Mouse (Mus musculus): ENCODE results near the gene Ppargc1a.

The Ppargc1a gene

DNA sequence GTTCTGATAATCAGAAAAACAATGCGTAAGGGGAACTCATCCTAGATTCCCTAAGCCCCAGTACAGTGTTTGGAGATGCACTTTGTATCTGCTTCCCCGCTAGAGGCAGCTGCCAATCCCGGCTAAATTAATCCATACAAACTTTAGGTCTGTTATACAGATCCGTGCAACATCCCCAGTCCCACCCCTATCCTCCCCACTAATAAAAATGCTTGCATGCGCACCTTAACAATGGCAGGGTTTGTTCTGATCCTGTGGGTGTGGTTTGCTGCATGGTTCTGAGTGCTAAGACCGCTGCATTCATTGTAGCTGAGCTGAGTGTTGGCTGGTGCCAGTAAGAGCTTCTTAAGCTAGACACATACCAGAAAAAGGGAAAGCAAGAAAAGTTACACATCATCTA is 72.1 kb downstream of the Ppargc1a start:
- no peak for DNase-seq

DNA sequence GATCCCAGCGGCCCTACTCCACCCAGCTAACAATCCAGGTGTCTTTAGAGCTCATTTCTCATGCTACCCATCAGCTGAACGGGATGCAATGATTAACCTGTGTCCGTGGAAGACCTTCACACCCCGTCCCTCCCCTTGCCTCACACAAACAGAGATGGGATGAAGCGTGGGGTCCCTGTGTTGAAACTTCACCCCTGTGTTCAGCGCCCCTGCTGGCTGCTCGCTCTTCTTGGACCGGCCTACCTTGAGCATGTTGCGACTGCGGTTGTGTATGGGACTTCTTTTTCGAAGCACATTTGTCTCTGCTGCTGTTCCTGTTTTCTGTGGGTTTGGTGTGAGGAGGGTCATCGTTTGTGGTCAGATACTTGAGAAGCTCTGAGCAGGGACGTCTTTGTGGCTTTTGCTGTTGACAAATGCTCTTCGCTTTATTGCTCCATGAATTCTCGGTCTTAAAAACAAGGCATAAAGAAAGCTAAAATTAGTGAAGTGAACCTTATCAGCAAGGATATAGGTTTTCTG is 73.1 kb downstream of the Ppargc1a start:
- no peak for DNase-seq

DNA sequence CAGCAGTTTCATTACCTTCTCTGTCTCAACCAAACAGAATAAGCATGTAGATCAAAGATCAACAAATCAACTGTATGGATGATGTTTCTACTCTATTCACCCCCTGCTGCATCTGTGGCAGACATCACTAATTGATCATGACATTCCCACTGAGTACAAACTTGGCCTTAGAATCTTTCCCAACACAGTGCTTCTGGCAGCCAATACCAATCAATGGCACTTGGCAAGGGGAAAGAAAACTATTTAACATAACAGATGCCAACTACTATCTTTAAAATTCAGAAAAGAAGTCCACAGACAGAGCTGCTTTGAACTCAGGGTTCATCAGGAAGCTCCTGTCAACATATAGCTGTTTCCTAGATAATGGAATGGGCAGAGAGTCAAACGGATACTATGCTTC is 83.8 kb downstream of the Ppargc1a start:
- DNase-seq, result no peak

DNA sequence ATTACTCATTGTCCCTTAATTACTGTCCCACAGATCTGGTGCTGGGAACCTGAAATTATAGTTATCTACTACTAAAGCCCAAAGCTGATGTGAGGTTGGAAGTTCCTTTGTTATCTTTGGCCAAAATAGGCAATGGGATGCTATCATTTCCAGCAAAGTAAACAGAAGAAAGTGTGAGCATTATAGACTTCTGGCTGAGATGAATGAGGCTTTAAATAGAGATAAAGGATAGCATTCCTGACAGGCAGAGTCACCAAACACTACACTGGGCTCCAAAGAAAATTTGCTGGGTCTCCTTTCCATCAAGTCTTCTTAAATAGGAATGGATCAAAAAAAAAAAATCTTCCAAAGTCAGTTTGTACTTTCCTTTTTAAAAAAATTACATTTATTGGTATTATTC is 87.7 kb downstream of the Ppargc1a start:
- no peak for DNase-seq

DNA sequence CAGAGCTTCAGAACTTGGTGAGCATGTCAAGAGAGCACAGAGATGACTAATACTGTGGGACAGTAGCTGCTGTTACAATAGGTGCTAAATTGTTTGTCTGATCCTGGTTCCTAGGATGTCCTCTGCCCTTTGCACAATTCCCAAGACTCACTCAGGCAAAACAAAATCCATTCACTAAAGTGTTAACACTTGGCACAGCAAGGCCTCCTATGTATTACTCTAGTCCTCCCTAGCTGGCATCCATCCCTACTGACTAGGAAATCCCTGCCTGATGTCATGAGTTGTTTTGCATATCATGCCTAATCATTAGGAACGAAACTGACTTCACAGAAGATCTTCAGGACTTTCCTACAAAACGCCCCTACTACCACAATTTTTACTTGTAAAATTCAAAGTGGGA is 88.1 kb downstream of the Ppargc1a start:
- DNase-seq, result no peak

DNA sequence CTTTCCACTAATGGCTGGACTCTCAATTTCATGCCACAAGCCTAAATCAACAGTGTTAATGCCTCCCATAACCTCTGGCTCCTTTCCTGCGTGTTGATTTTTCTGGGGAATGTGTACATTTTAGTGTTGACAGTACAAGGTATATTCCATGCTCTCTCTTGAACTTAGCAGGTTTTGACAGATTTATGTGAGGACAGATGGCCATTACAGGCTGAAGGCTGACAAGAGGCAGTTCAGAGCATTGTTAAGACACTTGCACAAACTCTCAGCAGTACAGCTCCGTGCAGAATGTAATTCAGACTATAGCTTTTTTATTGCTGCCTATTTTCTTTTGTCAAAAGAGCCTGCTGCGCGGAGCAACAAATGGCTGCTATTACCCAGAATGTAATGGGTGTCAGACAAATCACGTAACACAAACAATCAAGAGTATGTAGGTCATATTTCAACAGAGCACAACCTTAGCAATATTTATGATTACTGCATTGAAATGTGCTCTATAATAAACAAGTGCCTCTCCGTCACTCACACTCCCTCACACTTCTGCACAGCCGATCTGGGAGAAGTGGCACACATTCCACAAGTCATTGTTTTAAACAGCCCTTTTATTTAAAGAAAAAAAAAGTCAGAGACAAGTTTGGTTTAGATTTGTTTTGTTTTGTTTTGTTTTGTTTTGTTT is 89.1 kb downstream of the Ppargc1a start:
- DNase-seq, result no peak

DNA sequence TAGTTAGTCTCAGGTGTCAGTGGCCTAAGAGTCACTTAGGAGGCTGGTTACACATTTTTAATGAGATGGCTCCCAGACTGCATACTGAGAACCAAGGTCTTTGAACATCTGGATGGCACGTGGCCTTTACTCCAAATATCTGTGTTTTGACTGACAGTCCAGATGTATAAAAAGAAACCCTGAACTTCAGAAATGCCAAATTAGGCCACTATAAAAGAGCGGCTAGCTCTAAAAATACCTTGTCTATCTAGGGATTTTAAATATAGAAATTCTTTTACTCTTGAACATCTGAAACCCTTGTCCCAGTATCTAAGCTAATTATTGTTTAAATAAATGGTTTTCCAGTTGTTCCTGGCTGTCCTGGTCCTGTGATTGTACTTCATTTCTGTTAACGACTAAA is 90.4 kb downstream of the Ppargc1a start:
- DNase-seq, result no peak

DNA sequence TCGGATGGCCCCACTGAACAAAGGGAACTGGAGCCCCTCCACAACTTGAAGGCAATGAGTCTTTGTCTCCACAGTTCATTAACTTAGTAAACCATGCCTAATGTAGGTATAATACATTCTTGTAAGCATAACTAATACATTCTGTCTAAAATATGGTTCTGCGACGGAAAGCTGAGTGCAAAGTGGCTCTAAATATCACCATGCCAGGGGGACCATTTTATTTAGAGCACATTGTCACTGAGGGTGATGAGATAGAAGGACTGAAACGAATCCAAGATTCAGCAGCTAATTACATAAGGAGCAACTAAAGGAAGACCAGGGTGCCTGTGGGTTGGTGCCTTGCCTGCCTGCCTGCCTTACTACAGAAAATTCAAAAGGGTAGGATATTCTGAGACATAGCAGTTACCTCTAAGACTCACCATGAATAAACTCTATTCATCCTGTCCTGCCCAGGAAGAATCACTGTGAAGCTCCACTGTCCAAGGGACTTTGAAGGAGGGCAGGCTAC is 92.4 kb downstream of the Ppargc1a start:
- no peak for DNase-seq

DNA sequence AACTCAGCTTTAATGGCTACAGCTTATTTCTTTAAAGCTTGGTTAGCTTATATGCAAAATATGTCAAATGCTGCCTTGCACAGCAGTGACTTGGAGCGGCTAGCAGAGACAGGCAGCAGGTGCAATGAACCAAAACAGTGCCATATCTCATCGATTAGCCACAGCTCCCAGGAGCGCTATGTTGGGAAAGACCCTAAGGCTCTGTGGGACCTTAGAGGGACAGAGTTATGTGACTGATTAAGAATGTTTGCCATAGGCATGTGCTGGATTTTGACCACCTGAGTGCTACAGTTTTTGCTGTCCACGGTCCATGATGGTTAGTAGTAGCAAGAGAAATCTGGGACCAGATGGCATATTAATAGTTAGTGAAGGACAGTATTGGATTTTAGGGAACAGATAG is 95.9 kb downstream of the Ppargc1a start:
- DNase-seq, result no peak

DNA sequence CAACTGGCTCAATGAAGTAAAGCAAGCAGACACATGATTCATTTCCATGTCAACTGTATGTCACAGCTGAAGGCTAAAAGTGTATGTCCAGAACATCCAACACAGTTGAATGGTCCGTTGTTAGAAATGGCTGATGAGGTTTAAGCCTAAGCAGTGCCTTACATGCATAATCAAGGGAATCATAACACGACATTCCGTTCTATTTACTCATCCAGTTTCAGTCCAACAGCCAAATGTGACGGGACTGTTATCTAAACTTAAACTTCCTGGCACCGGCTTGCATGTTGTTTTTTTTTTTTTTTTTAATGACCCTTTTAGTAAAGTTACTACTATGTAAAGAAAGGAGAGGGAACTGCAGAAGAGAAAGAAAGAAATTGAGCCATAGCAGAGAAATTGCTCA is 101.5 kb downstream of the Ppargc1a start:
- no peak for DNase-seq

DNA sequence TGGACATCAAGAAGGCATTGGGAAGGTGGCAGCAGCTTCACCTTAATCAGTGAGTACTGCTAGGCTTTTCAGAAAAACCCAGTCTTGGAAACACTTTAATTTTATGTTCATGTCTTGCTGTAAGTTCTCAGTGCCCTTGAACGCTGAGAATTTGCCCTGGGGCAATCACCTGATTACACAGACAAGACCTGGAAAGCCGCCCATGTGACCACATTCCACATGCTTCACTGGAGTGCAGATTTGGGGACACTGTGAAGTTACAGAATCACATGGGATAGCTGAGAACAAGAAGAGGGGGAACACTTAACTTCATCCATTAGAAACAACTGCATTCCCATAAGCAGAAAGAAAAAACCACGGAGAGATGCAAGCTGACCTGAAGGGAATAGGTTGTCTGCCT is 115.5 kb downstream of the Ppargc1a start:
- DNase-seq, result no peak

DNA sequence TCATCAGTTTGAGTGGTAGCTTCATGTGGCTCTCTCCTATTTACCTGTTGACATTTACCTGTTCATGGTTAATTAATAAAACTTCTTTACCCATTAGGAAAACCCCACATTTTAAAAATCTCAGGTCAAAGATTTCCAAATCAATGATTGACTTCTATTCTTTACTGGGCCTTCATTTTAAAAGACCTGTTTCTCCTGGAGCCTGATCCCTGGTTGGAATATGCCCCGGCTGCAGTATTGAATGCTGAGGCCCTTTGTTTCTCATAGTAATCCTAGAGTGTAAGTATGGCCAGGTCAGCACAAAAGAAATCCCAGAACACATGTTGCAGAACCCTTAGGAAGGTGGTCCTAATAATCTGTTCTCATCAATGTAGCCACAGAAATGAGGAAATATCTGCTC is 119.9 kb downstream of the Ppargc1a start:
- DNase-seq, result no peak

DNA sequence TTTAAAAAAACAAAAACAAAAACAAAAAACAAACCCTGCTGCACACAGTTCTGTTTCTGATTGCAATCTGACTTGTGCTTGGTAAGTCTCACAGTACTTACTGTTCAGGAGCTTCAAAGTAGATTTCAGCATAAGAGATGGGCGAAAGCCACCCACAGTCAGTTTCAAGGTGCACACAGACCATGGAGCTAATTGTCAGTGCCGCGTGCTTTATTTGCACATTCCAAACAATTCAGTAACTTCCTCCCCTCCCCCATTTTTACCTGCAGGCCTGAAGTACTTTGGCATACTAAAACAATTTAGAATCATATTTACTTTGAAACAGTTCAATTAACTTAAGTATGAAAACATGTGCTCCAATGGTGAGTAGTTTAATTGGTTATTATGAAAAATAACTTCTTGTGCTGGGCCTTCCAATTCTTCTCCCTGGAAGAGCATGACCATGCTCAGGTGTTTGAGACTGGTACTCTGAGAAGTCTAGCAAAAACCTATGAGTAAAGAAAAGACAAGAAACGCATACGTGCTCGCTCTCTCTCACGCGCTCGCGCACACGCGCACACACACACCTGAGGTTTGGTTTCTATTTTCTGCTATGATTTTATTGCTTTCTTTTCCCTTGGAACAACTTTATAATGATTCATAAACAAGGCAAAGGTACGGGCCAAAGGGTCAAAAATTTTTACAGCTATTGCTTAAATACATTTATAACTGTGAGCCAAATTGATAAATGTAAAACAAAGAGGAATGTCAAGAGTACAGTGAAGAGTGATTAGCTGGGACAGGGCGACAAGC is 121.0 kb downstream of the Ppargc1a start:
- no peak for DNase-seq

DNA sequence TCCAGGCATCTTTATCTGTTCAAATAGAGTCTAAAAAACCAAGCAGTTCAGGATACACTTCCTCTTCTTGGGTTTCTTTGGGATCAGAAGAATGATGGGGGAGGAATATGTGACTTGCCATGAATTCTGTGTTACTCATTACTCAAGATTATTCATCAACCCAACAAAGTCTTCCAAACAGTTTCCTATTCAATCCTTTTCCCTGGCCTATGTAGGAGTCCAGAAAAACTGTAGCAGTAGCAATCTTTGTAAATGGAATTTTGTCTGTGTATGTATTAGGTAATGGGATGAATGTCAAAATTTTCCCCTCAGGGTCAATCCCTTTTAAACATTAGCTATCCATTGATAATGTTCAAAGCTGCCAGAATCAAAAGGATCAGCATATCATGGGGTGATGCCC is 121.8 kb downstream of the Ppargc1a start:
- DNase-seq, result no peak

DNA sequence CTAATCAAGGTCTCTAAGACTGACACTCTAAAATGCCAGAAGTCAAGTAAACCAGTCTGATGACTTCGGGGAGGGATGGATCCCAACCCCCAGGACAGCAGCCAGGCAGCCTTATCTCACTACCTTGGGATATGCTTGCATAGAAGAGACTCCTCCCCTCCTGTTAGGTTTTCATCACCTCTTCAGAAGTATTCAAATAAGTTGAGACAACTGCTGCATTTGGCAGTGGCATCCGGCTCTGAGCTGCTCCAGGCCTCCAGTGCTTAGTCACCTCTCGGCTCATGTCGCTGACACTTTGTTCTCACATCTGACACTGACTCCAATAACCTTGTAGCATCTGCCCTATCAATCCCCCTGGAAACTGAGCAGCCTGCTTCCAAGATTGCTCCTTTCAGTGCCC is 127.8 kb downstream of the Ppargc1a start:
- DNase-seq, result no peak

DNA sequence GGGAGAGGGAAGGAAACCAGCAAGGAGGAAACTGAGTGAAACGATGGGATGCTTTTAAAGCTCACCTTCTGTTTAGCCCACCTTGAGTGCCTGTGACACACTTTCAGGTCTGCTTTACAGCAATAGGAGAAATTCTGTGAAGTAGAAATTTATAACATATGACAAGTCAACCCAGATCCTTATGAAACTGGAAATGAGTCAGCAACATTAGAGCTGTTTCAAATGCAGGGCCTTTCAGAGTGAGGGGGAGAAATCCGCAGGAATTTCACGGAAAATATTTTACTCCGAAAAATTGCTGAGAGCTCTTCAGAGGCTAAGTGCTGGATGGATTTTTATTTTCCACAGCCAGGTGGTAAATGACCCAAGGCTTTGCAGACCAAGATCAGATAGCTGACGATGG is 133.6 kb downstream of the Ppargc1a start:
- DNase-seq, result no peak

DNA sequence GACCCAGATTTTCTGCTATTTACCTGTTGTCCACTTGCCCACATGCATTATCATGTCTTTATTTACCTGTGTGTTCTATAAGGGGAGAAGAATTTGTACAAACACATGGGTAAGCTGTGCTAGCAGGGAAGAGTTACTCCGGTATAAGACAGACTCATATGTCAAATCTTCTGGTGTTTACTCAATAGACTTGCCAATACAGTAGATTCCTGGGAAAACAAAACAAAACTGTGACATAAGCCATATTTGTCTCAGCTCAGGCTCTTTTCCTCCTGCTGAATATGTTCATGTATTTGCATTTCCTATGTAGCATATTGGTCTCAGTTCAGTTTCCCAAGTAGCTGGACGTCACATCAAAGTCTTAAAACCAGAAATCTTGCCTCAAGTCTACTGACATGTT is 135.0 kb downstream of the Ppargc1a start:
- DNase-seq, result no peak

DNA sequence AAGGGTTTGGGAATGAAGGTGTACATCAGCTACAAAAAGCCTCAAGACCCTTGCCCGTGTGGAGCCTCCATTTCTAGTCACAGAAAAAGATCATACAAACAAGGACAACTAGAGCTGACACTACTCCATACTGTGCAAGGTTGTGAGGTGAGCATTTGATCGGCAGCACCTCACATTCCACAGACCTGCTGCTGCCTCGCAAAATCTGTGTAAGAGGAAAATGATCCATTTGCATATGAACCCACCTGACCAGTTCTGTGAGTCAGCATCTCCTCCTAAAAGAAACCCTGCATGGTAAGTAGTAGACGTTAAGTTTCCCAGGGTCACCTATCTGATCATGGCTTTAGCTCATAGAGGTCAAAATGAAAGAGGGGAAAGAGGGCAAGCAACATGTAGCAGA is 135.5 kb downstream of the Ppargc1a start:
- no peak for DNase-seq

DNA sequence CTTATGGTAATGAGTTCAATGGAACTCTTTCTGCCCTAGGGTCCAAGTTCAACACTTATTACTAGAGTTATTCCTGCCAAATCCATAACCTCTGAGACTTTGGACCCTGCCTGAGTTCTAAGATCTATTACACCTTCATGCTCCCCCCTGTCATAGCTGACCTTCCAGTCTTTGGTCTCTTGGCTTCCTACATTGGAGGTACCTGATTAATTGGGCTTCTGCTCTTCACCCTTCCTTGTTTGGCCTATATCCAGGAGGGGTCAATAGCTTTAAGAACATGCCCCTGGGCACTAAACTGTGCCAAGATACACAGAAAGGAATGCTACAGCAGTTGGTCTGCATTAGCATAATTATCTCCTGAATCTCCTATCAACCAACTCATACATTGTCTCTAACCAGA is 141.1 kb downstream of the Ppargc1a start:
- no peak for DNase-seq

DNA sequence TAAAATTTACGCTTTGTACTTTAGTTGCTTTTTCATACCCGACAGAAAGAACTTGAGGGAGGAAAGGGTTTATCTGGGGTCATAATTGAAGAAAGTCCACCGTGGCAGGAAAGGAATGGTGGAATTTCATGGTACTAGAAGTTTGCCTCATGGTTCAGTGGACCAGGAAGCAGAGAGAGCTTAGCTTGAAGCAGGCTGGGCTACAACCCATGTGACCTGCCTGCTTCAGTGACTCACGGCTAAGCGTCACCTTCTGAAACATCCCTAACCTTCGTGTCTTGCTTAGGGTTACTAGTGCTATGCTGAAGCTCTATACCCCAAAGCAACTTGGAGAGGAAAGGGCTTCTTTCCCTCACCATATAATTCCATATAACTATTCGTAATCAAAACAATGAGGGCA is 151.1 kb downstream of the Ppargc1a start:
- no peak for DNase-seq

DNA sequence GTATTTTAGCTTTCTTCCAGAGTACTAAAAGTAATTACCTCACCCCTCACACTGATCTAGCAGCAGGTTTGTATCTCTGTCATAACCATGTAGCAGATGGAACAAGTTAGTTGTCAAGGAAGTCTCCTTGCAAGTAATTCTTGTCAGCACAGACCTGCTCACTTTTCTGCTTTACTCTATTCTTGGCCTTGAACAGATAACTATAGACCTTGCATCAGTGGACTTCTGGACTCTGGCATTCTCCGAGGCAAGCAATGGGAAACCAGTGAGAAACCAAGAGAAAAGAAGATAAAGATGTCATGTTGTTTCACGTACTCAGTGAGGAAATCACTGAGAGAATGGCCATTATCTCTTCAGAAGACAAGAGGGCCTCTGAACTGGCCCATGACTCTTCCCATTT is 152.1 kb downstream of the Ppargc1a start:
- DNase-seq, result no peak

DNA sequence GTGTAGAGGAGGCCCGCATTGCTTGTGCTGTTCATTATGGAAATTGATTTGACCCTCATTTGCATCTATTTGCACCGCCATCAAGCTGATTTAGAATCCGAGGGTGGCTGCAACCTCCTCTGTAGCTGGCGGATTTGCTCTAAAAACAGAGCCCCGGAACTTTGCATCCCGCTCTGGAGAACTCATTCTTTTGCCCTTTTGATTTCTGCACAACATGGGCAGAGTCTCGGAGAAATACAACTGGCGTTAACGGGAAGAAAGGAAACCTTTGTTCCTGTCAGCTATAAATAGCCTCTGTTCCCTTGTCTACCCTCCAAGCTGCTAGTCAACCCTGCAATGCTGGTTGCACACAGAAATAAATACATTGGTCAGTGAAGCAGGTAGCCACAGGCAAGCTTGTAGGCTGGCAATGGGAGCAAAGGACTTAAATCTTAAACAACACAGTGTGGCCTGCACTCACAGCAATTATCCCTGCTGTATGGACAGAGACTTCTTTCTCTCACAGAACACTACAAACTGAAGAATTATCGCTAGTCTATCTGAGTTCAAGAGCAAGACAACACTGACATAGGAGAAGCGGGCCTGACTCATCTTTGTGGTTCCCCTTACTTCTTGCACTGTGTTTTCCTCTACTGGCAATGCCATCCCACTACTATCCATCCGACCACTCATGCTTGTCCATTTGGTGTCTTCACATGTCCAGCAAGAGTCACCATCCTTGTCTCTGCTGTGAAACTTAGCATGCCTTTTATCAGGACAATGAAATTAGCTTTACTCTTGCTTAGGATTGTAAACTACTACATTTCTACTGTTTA is 155.0 kb downstream of the Ppargc1a start:
- DNase-seq, result no peak

DNA sequence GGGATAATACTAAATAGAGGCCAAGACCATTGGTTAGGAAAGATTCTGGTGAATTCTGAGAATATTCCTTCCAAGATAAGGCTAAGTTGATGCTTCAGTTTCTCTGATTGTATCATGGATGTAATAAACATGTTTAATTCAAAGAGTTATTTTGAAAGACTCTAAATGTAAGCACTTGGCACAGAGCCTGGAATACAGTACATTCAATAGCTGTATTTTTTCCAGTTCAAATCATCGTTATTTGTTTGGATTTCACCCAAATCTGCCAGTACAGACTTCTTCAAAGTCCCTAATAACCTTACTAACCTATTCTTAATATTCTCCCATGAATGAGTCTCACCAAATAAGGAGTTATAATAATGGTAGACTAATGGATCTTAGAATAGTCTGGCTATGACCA is 157.5 kb downstream of the Ppargc1a start:
- no peak for DNase-seq
